Comparison of ENCODE assay signal across 8 mouse cellular contexts in the genomic region with DNA sequence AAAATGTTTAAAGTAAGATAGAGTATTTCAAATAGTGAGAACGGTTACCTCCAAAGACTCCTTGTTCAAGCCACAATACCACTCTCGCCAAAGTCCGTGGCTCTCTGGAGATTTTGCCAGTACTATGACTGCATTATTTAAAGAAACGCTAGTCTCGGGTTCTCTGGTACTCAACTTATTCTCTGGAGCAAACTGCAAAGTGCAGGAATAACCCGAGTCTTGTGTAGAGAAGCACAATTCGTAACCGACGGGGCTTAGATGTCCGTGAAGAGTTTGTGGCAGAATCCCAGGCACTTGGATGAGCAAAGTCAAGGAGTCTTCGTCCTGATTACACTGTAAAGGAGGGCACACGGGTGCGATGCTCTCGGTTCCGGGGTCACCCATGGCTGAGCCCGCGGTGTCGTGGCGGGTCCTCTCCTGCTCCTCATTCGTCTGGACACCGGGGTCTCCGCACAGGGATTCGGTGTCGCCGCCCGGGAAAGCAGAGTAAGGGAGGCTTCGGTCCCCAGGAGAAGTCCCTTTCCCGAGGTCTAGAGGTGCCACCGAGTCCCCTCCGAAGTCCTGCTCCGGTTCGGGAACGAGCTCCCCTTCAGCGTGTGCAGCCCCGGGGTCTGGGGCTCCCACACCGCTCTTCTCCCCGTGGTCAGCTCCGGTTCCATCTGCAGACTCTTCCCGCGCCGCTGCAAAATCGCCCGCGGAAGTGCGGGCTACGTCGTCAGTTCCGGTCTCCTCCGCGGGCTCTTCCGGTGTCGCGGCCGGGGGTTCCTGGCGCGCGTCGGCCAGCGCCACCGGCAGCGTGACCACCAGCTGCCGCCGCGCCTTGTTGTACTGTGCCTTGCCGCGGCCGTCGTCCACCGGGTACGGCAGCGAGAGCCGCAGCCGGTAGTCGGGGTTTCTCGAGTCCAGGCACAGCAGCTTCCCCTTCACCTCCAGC. TPM values are rescaled to one million over a fixed set of nuclear protein-coding genes. Genes with fewer than 3 reads are reported as not detected.
A peak's percentile ranks its signal among the peaks of the same experiment; 100 is the strongest.
DNase-seq lines count a peak whose midpoint lies in the region; ATAC-seq and TF ChIP-seq lines count a peak whose summit lies in the region.

A gene (minus strand): TSS at position 661 of the 934 bp plus-strand sequence.

- no peak for TF ChIP-seq CTCF in E14TG2a.4 (conservative IDR thresholded peaks at IDR 0.05; ENCODE audit: low read length)
- TF ChIP-seq CTCF in testis, adult 2 months (IDR thresholded peaks at IDR 0.05; ENCODE audit: control insufficient read depth, insufficient read depth, insufficient replicate concordance, low read depth, low read length): no peak

- H3K4me2 ChIP-seq in heart, embryonic 15.5 days: peak within 1 kb of the TSS; percentile 94
- peak within 1 kb of the TSS; percentile 97 for H3K4me2 ChIP-seq in neural tube, embryonic 14.5 days (ENCODE audit: low read depth, low read length)

- H3K27ac ChIP-seq in forebrain, embryonic 10.5 days: peak within 1 kb of the TSS; percentile 94
- H3K27ac ChIP-seq in heart, embryonic 15.5 days: peak within 1 kb of the TSS; percentile 93
- H3K27ac ChIP-seq in neural tube, embryonic 14.5 days (ENCODE audit: low read depth, low read length): peak within 1 kb of the TSS; percentile 93
- H3K27ac ChIP-seq in testis, adult 2 months (ENCODE audit: control insufficient read depth, insufficient read depth, low read depth, low read length): peak within 1 kb of the TSS; percentile 98

- under 1% methylated on average over 75 of the region's 75 CpGs for WGBS in forebrain, embryonic 10.5 days
- WGBS in heart, embryonic 15.5 days: under 1% methylated on average over 75 of the region's 75 CpGs
- WGBS in neural tube, embryonic 14.5 days: under 1% methylated on average over 75 of the region's 75 CpGs

- H3K9me3 ChIP-seq in E14TG2a.4 (ENCODE audit: low read length): no peaks in the 10 kb centered on the region
- no peaks in the 10 kb centered on the region for H3K9me3 ChIP-seq in forebrain, embryonic 10.5 days
- no peaks in the 10 kb centered on the region for H3K9me3 ChIP-seq in heart, embryonic 15.5 days (replicated peaks)
- no peaks in the 10 kb centered on the region for H3K9me3 ChIP-seq in neural tube, embryonic 14.5 days (ENCODE audit: control insufficient read depth, low read length)

- TF ChIP-seq POLR2A in testis, adult 2 months (IDR thresholded peaks at IDR 0.05; ENCODE audit: control insufficient read depth, low read depth, low read length): peak; percentile 47; the same call in 1 of the 2 replicates

- peak; percentile 57 for ATAC-seq in heart, embryonic 15.5 days (replicated peaks; ENCODE audit: insufficient number of reproducible peaks, insufficient read depth, low FRiP score, low read depth)
- ATAC-seq in neural tube, embryonic 14.5 days (ENCODE audit: low read depth): peak; percentile 82

- H3K36me3 ChIP-seq in E14TG2a.4 (ENCODE audit: insufficient read depth, low read length): peaks cover 36% of the 10 kb centered on the region
- peaks cover 50% of the 10 kb centered on the region for H3K36me3 ChIP-seq in forebrain, embryonic 10.5 days (replicated peaks)
- peaks cover 16% of the 10 kb centered on the region for H3K36me3 ChIP-seq in heart, embryonic 15.5 days
- no peaks in the 10 kb centered on the region; the same call in 1 of the 2 replicates for H3K36me3 ChIP-seq in neural tube, embryonic 14.5 days (ENCODE audit: control insufficient read depth, insufficient read depth, low read length)
- H3K36me3 ChIP-seq in testis, adult 2 months (ENCODE audit: control insufficient read depth, insufficient read depth, low read length): no peaks in the 10 kb centered on the region; the same call in 1 of the 2 replicates

- H3K27me3 ChIP-seq in E14TG2a.4 (ENCODE audit: insufficient read depth, low read length): peaks cover 6% of the 10 kb centered on the region; the same call in 1 of the 2 replicates
- no peaks in the 10 kb centered on the region for H3K27me3 ChIP-seq in forebrain, embryonic 10.5 days (ENCODE audit: poor library complexity, severe bottlenecking)
- no peaks in the 10 kb centered on the region for H3K27me3 ChIP-seq in heart, embryonic 15.5 days
- H3K27me3 ChIP-seq in neural tube, embryonic 14.5 days (ENCODE audit: control insufficient read depth, insufficient read depth, low read length): no peaks in the 10 kb centered on the region
- no peaks in the 10 kb centered on the region for H3K27me3 ChIP-seq in testis, adult 2 months (ENCODE audit: control insufficient read depth, insufficient read depth, low read length)

- peak; percentile 58 for DNase-seq in c-Kit-negative CD71-positive TER-119-positive erythroid progenitor cells, embryonic 14.5 days (ENCODE audit: low read depth, low spot score)
- peak; percentile 77 for DNase-seq in forebrain, embryonic 10.5 days (ENCODE audit: extremely low spot score, low spot score)
- peak; percentile 81 for DNase-seq in kidney, postnatal 14 days
- DNase-seq in lung, adult 18-20 months: peak; percentile 60 to 64

- H3K4me3 ChIP-seq in E14TG2a.4 (replicated peaks; ENCODE audit: low read length): peak within 1 kb of the TSS; percentile 94
- H3K4me3 ChIP-seq in forebrain, embryonic 10.5 days: peak within 1 kb of the TSS; percentile 83
- peak within 1 kb of the TSS; percentile 85 for H3K4me3 ChIP-seq in heart, embryonic 15.5 days
- peak within 1 kb of the TSS; percentile 94 for H3K4me3 ChIP-seq in neural tube, embryonic 14.5 days (ENCODE audit: low read depth, low read length)
- H3K4me3 ChIP-seq in testis, adult 2 months (ENCODE audit: control insufficient read depth, low read depth, low read length): peak within 1 kb of the TSS; percentile 92

- peaks cover 36% of the 10 kb centered on the region for H3K4me1 ChIP-seq in E14TG2a.4 (replicated peaks; ENCODE audit: low read depth, low read length)
- H3K4me1 ChIP-seq in forebrain, embryonic 10.5 days: peaks cover 37% of the 10 kb centered on the region
- peaks cover 23% of the 10 kb centered on the region for H3K4me1 ChIP-seq in heart, embryonic 15.5 days (replicated peaks)
- peaks cover 19% of the 10 kb centered on the region; the same call in 1 of the 2 replicates for H3K4me1 ChIP-seq in neural tube, embryonic 14.5 days (ENCODE audit: control insufficient read depth, insufficient read depth, low read length)
- H3K4me1 ChIP-seq in testis, adult 2 months (ENCODE audit: control insufficient read depth, insufficient read depth, low read length): peaks cover 4% of the 10 kb centered on the region

- peak within 1 kb of the TSS; percentile 85 for H3K9ac ChIP-seq in heart, embryonic 15.5 days
- peak within 1 kb of the TSS; percentile 83 for H3K9ac ChIP-seq in neural tube, embryonic 14.5 days (replicated peaks; ENCODE audit: low read depth, low read length)

RNA-seq across cellular contexts. Expression of the gene that starts here (rescaled TPM):
- polyA plus RNA-seq in forebrain, embryonic 10.5 days (2016; fragmentation: Nextera tagmentation; extraction: Ambion mirVana): 62.2 and 67.8 TPM in 2 replicates
- 14.3 and 16.2 TPM in 2 replicates for polyA plus RNA-seq in heart, embryonic 15.5 days (2015; fragmentation: Nextera tagmentation; extraction: Ambion mirVana)
- polyA plus RNA-seq in neural tube, embryonic 14.5 days (2014; fragmentation: Nextera tagmentation; extraction: Ambion mirVana): 9.9 and 11.8 TPM in 2 replicates
- polyA plus RNA-seq in testis, adult 2 months (2012; rRNA removed): 0.11 TPM in 1 of 2 replicates, not detected in the other

Comparison
In these comparisons a context has a peak if more than half of its experiments do, and no peak if none do; other contexts are left out.
1. Peak in every context shown above with its lines: DNase-seq, ATAC-seq, H3K4me3 ChIP-seq and H3K27ac ChIP-seq.